Mouse (Mus musculus): ENCODE measurements at regions not wholly inside any gene's neighbourhood (a gene's known extent, or its start where the extent isn't known, plus 50 kb on each side); places are given as distances from the start of the nearest gene placed in this dataset.
"Not testable (repeated sequence)": the region's sequence is repeated elsewhere in the genome, so short reads cannot be mapped to it uniquely, and the experiment has no call there.

GRCm38 (mm10) chr3:18746206-18746605 is 798.0 kb downstream of the Cypt12 start:
- no peak for DNase-seq

GRCm38 (mm10) chr3:18746898-18747297 is 798.7 kb downstream of the Cypt12 start:
- DNase-seq: no peak

- DNase-seq: no peak
Observed at GRCm38 (mm10) chr3:18751660-18752259, 803.5 kb downstream of the Cypt12 start.

GRCm38 (mm10) chr3:18764301-18765078 is 816.3 kb downstream of the Cypt12 start:
- peak; percentile 4 for DNase-seq

- no peak for DNase-seq
Observed at GRCm38 (mm10) chr3:18778481-18778880, 830.3 kb downstream of the Cypt12 start.

GRCm38 (mm10) chr3:18787531-18788176 is 839.4 kb downstream of the Cypt12 start:
- DNase-seq: peak; percentile 7

- no peak for DNase-seq
Observed at GRCm38 (mm10) chr3:18802794-18803193, 825.7 kb downstream of the 1700064H15Rik start.

GRCm38 (mm10) chr3:18828788-18829320 is 799.6 kb downstream of the 1700064H15Rik start:
- not testable (repeated sequence) for DNase-seq

- DNase-seq: peak; percentile 34
Observed at GRCm38 (mm10) chr3:18868117-18868739, 760.2 kb downstream of the 1700064H15Rik start.

- peak; percentile 1 for DNase-seq
Observed at GRCm38 (mm10) chr3:18868758-18869157, 759.7 kb downstream of the 1700064H15Rik start.

GRCm38 (mm10) chr3:18877060-18877459 is 751.4 kb downstream of the 1700064H15Rik start:
- no peak for DNase-seq

GRCm38 (mm10) chr3:18877572-18877971 is 750.9 kb downstream of the 1700064H15Rik start:
- DNase-seq: no peak

- DNase-seq: no peak
Observed at GRCm38 (mm10) chr3:18881186-18881585, 747.3 kb downstream of the 1700064H15Rik start.

- DNase-seq: no peak
Observed at GRCm38 (mm10) chr3:18892813-18893212, 735.7 kb downstream of the 1700064H15Rik start.

GRCm38 (mm10) chr3:18905769-18906168 is 722.7 kb downstream of the 1700064H15Rik start:
- DNase-seq: no peak

GRCm38 (mm10) chr3:18906210-18906609 is 722.3 kb downstream of the 1700064H15Rik start:
- no peak for DNase-seq

- no peak for DNase-seq
Observed at GRCm38 (mm10) chr3:18908737-18909136, 719.7 kb downstream of the 1700064H15Rik start.

GRCm38 (mm10) chr3:18928401-18929104 is 699.9 kb downstream of the 1700064H15Rik start:
- DNase-seq: no peak

- DNase-seq: no peak
Observed at GRCm38 (mm10) chr3:18929105-18929492, 699.4 kb downstream of the 1700064H15Rik start.

- DNase-seq: no peak
Observed at GRCm38 (mm10) chr3:18932983-18933726, 695.3 kb downstream of the 1700064H15Rik start.

- DNase-seq: no peak
Observed at GRCm38 (mm10) chr3:18934891-18935290, 693.6 kb downstream of the 1700064H15Rik start.

Measured in lung, postnatal 14 days (tissue).